Mouse (Mus musculus): ENCODE data around the gene Gtf3c4.

Gene Gtf3c4

GRCm38 (mm10) chr2:28803406-28803805, 36.8 kb downstream of the Gtf3c4 start:
- in situ Hi-C loops (cut with MboI, MseI): no loop called here

DNA sequence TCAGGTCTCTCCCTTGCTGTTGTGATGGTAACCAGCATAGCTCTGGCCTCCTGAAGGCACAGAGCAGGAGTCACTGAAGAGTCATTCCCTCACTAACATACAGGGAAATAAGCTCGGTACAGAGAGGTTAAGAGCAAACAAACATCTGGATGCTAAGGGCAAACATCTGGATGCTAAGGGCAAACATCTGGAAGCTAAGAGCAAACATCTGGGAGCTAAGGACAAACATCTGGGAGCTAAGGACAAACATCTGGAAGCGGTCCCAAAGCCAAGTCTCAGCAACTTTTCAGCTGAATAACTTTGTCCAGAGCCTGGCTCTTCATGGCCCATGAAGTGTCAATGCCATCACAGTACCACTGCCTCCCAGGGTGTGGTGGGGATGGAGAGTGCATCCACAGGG, 40.6 kb downstream of the Gtf3c4 start:
- in situ Hi-C loops (cut with MboI, MseI): no loop called here

DNA sequence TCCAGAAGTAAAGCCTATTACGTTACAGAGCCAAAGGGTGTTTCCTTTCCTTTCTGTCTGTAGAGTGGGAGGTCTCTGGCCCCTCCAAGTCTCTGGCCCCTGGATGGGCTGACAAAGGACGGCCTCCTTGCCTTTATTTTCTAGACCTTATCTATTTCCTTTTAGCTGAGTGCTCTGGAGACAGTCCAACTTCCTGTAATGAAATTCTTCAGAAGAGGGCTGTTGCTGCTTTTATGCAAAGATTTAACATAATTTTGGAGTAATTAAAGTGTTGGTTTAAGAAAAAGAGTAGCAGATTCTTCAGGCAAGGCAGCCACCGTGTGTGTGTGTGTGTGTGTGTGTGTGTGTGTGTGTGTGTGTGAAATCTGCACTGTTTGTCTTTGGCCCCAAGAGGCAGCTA, 41.8 kb downstream of the Gtf3c4 start:
- in situ Hi-C loops (cut with MboI, MseI): no loop called here

DNA sequence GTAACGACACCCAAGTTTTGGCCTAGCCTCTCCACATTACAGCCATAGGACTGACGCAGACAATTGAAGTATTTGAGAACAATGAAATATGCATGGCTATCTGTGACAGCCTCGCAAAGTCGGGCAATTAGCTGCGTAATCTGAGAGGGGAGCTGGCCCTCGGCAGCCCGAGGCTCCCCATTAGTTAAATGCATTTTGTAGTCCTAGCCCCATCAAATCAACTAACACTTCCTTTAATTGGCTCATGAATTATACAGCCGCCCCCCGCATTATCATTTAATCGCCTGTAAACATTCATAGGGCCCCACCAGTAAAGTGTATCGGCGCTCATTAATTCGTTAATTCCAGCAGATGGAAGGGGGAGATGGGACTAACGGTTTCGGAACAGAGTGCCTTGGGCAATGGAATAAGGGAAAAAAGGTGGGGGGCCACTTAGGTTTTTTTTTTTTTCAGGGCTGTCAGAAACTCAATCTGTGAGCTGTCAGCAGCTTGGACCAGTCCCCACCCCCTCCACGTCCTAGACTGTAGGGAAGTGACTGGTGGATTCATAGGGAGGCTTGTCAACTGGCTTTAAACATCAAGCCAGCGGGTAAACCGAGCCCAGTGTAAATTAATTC, 42.6 kb downstream of the Gtf3c4 start:
- in situ Hi-C loops (cut with MboI, MseI): no loop called here

DNA sequence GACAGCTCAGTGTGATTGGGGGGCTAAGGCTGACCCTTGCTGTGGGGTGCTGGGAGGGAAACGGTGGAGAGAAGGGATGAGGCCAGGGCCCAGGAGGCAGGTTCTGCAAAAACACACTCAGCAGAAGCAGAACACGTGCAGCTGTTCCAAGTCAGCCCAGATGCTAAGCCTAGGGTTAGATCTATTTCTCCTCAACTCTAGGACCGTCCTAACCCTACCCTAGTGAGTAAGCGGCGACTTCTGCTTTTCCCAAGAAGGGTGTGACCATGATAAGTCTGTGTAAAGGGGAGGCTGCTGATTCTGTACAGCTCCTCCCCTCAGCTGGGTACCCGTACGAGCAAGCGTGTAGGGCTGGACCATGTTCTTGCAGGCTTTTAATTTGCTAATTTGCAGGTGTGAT, 43.9 kb downstream of the Gtf3c4 start:
- in situ Hi-C loops (cut with MboI, MseI): no loop called here

DNA sequence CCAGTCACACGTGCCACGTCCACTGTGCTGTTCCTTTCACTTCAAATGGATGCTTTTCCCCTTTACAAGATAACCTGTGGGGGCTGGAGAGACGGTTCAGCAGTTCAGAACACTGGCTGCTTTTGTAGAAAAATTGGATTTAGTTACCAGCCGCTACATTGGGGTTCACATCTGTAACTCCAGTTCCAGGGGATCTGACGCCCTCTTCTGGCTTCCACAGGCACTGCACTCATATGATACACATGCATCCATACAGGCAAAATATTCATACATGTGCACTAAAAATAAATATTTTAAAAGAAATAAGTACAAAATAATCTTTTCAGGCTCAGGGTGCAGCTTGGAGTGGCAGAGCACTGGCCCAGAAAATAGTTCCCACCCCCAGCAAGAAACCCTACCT, 45.5 kb downstream of the Gtf3c4 start:
- in situ Hi-C loops (cut with MboI, MseI): no loop called here

DNA sequence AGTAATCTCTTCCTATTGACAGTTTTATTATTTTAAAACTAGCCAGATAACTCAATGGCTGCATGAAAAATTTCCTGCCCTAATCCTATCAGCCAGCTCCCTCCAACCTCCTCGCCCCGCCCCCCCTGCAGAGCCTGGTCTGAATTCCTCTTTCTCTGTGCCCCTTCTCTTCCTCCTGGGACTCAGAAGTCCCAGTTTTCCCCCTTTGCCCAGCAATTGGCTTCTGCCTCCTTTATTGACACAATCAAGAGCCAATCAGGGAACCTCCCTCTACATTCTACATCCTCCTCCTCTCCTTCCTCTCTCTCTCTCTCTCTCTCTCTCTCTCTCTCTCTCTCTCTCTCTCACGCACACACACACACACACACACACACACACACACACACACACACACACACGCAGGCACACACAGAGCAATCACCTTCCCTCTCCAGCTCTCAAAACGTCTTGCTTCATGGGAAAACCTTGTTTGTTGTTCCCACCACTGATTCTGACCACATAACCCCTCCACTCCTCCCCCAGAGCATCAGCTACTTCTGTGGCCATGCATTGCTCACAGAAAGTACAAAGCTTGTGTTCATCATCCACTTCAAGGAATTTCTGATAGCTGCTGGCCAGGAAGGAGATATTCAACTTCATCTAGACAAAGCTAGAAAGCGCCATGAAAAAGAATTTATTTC, 47.1 kb downstream of the Gtf3c4 start:
- in situ Hi-C loops (cut with MboI, MseI): no loop called here

DNA sequence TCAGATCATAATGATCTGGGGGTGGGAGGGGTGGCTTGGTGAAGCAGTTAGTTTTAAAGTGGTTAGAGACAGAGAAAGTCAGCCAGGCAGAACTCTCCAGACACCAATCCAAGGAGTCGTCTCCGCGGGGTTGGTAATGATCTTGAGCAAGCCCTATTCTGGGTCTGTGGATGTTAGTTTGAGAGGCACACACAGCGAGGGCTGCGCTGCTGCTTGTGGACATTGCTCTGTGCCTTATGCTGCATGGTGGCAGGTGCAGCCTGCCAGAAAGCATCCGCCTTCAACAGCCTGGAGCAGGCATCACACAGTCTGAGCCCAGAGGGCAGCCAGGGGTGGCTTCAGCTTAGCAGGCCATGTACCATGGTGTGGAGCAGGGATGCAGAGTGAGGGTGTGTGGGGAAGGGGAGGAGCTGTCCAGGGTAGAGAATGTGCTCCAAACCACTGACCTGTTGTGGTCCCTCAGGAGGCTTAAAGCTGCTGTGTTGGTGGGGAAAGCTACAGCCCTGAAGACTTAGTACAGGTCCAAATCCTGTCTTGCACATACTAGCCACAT, 53.0 kb downstream of the Gtf3c4 start:
- in situ Hi-C loops (cut with MboI, MseI): no loop called here

DNA sequence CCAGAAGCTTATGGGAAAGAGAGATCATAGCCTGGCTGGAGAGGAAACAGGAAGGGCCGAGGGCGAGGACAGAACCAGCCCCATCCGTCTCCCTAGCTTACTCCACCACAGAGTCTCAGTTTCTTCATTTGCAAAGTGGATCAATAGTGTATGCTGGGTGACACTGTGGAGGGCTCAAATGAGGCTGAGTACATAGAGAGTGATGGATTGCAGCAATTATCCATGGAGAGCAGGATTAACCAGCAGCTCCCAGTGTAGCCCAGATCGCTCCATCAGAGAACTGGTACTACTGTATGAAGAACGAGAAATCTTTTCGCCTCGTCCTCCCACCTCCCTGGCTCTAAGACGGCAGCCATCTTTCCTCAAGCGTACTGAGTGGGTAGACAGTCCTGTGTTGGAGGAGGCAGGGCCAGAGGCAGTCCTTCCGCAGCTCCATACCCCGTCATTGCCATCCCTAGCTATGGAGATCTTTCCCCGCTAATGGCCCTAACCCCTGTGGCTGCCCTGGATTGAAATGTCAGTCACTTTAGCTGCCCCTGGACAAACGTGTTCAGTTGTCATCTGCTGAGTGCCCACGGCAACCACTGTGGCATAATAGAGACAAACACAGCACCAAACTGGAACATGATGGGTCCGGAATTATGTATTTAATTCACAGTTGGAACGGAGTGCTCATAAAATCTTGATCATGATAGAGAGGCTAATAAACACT, 53.6 kb downstream of the Gtf3c4 start:
- in situ Hi-C loops (cut with MboI, MseI): no loop called here

GRCm38 (mm10) chr2:28781310-28781709, 58.9 kb downstream of the Gtf3c4 start:
- in situ Hi-C loops (cut with MboI, MseI): no loop called here

GRCm38 (mm10) chr2:28780001-28780782, 60.0 kb downstream of the Gtf3c4 start:
- in situ Hi-C loops (cut with MboI, MseI): no loop called here

DNA sequence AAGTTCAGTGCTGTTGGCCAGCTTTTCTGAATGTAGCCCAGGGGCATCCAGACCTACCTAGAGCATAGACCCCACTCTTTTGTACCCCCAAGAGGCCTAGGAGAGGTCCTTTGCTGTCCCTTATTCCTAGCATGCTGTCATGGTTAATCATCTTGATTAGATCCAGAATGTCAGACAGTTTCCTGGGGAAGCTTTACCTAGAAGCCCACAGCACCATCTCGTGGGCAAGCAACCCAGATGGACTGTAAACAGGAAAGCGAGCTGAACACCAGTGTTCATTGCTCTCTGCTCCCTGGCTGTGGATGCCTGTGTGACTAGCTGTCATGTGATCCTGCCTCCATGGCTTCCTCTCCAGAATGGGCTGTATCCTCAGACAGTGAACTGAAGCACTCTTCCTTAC, 63.4 kb downstream of the Gtf3c4 start:
- in situ Hi-C loops (cut with MboI, MseI): loop anchor here in 1 of 2 experiments (10.0 kb wide), 1 partner anchor 208 kb away; no protein-coding TSS in a partner anchor

GRCm38 (mm10) chr2:28774073-28774472, 66.1 kb downstream of the Gtf3c4 start:
- in situ Hi-C loops (cut with MboI, MseI): loop anchor here in 1 of 2 experiments (10.0 kb wide), 1 partner anchor 211 kb away; no protein-coding TSS in a partner anchor

All from T-helper 17 cell (primary cell).